Mouse (Mus musculus): ENCODE measurements around the gene Cdh15.

The Cdh15 gene

GRCm38 (mm10) chr8:122847829-122848561 lies at the start of gene Cdh15:
Cdh15 (plus strand) TSS chr8:122847966.
- peak; percentile 64 for DNase-seq

GRCm38 (mm10) chr8:122803906-122804761 lies 43.6 kb upstream of the Cdh15 start:
- DNase-seq = no peak

- DNase-seq = no peak
Observed at GRCm38 (mm10) chr8:122805349-122805748, 42.4 kb upstream of the Cdh15 start.

GRCm38 (mm10) chr8:122806956-122807538 lies 40.7 kb upstream of the Cdh15 start:
- DNase-seq = peak; percentile 77

- DNase-seq = no peak
Observed at GRCm38 (mm10) chr8:122807907-122808306, 39.9 kb upstream of the Cdh15 start.

- no peak for DNase-seq
Observed at GRCm38 (mm10) chr8:122810376-122810775, 37.4 kb upstream of the Cdh15 start.

GRCm38 (mm10) chr8:122811870-122812494 lies 35.8 kb upstream of the Cdh15 start:
- DNase-seq = no peak

- DNase-seq = peak; percentile 56
Observed at GRCm38 (mm10) chr8:122812610-122813250, 35.0 kb upstream of the Cdh15 start.

GRCm38 (mm10) chr8:122814608-122815007 lies 33.2 kb upstream of the Cdh15 start:
- no peak for DNase-seq

- DNase-seq = no peak
Observed at GRCm38 (mm10) chr8:122816965-122817364, 30.8 kb upstream of the Cdh15 start.

- DNase-seq = no peak
Observed at GRCm38 (mm10) chr8:122817724-122818496, 29.9 kb upstream of the Cdh15 start.

GRCm38 (mm10) chr8:122819776-122820175 lies 28.0 kb upstream of the Cdh15 start:
- DNase-seq = no peak

GRCm38 (mm10) chr8:122824571-122824970 lies 23.2 kb upstream of the Cdh15 start:
- peak; percentile 29 for DNase-seq

GRCm38 (mm10) chr8:122824986-122825385 lies 22.8 kb upstream of the Cdh15 start:
- no peak for DNase-seq

- DNase-seq = no peak
Observed at GRCm38 (mm10) chr8:122825408-122825807, 22.4 kb upstream of the Cdh15 start.

- no peak for DNase-seq
Observed at GRCm38 (mm10) chr8:122829396-122829795, 18.4 kb upstream of the Cdh15 start.

- peak; percentile 96 for DNase-seq
Observed at GRCm38 (mm10) chr8:122830349-122831061, 17.3 kb upstream of the Cdh15 start.

GRCm38 (mm10) chr8:122834416-122834815 lies 13.3 kb upstream of the Cdh15 start:
- DNase-seq = no peak

GRCm38 (mm10) chr8:122834971-122835370 lies 12.8 kb upstream of the Cdh15 start:
- peak; percentile 77 for DNase-seq

GRCm38 (mm10) chr8:122836199-122836598 lies 11.6 kb upstream of the Cdh15 start:
- DNase-seq = no peak

GRCm38 (mm10) chr8:122836696-122837095 lies 11.1 kb upstream of the Cdh15 start:
- DNase-seq = no peak

Data from thymus, postnatal 14 days (tissue).